Mouse (Mus musculus) ES-Bruce4 (cell line): ENCODE data around the gene Olfr572. TPM values are rescaled to one million over a fixed set of nuclear protein-coding genes. Genes with fewer than 3 reads are reported as not detected.

Experiments
- H3K27ac ChIP-seq: 2 replicates; pipeline ENCODE4 v1.5.1; 2012; ENCODE audit warnings: low read length, inconsistent platforms; ENCODE audit not compliant: insufficient read depth
- H3K27me3 ChIP-seq: 2 replicates; pipeline ENCODE4 v1.6.1; 2012; ENCODE audit warnings: mild to moderate bottlenecking, low read length, inconsistent platforms; ENCODE audit not compliant: control insufficient read depth, poor library complexity, insufficient read depth, severe bottlenecking
- H3K36me3 ChIP-seq: 2 replicates; pipeline ENCODE4 v1.6.1; 2012; ENCODE audit warnings: inconsistent platforms, mild to moderate bottlenecking, low read length, moderate library complexity; ENCODE audit not compliant: control insufficient read depth, poor library complexity, insufficient read depth, severe bottlenecking
- H3K4me1 ChIP-seq: one replicate; pipeline ENCODE4 v1.8.1; 2011; ENCODE audit warnings: low read length; ENCODE audit not compliant: control insufficient read depth, insufficient read depth
- H3K4me3 ChIP-seq: 2 replicates; pipeline ENCODE4 v1.5.1; 2011; ENCODE audit warnings: low read depth, mild to moderate bottlenecking, low read length
- H3K9ac ChIP-seq: 2 replicates; pipeline ENCODE4 v1.6.1; 2012; ENCODE audit warnings: low read depth, mild to moderate bottlenecking, inconsistent platforms; ENCODE audit not compliant: poor library complexity, severe bottlenecking
- H3K9me3 ChIP-seq: replicated peaks from 2 replicates; pipeline ENCODE4 v1.6.1; 2012; ENCODE audit warnings: mild to moderate bottlenecking, low read length, inconsistent platforms; ENCODE audit not compliant: control insufficient read depth, poor library complexity, insufficient read depth, severe bottlenecking
- CTCF ChIP-seq: IDR thresholded peaks from one replicate; pipeline ENCODE4 v1.8.1; 2011; ENCODE audit warnings: low read depth, low read length
- EP300 ChIP-seq: IDR thresholded peaks from 2 replicates; pipeline ENCODE4 v1.6.1; 2011; ENCODE audit warnings: low read depth, low read length; ENCODE audit not compliant: insufficient read depth
- POLR2A ChIP-seq: IDR thresholded peaks from one replicate; pipeline ENCODE4 v1.8.1; 2011; ENCODE audit warnings: low read length; ENCODE audit not compliant: insufficient read depth
- polyA plus RNA-seq: library from polyadenylated mRNA; stranded (reverse); fragments of >200 nt; gene quantifications from 2 replicates; pipeline ENCODE4 v1.2.4, GENCODE M21; 2011; ENCODE audit warnings: low read depth; ENCODE audit not compliant: missing spikeins, insufficient read depth, insufficient read length

The Olfr572 gene
- polyA plus RNA-seq, 1 experiment = not detected

DNA sequence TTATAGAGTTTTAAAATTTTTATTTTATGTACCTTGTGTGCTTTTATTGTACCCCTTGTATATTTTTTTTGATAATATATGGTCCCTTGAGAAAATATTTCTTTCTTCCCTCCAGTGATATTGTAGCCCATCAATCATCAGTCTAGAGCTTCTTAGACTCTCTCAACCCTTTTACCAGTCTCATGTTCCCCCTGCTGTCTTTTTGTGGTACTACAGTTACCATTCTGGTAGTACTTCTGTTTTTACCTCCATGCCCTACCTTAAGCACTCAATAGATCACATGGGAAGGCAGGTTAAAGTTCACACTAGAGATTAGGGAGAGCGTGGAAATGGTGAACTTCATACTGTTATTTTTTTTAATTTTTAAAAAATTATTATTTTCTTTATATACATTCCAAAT, 4.6 kb upstream of the Olfr572 start:
- TF ChIP-seq POLR2A (no peak), CTCF (no peak), EP300 (no peak)
- Histone ChIP-seq H3K9me3 (no peaks in the 10 kb centered on the region), H3K4me3 (no peak overlapping the region), H3K9ac (no peak overlapping the region), H3K36me3 (no peaks in the 10 kb centered on the region), H3K27me3 (no peaks in the 10 kb centered on the region), H3K4me1 (no peaks in the 10 kb centered on the region), H3K27ac (no peak overlapping the region)

DNA sequence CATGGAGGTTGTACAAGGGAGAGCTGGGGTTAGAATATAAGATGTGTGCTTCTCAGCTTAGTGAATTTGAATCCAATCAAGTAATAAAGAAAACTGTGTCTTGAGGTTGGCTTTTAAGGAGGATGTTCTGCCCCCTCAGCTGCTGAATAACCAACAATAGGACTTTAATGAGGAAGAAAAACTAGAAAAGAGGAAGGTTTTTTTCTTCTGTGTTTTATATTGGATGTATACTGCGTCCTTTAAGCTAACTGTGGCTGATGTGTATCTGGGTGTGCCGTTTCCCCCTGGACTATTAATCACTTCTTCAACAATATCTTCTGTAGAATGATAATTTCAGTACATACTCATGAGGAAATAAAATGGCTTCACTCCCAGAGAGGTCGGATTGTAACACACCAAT, 2.9 kb downstream of the Olfr572 start:
- no peak overlapping the region for H3K27ac ChIP-seq
- no peak overlapping the region for H3K4me3 ChIP-seq
- no peak for TF ChIP-seq EP300
- TF ChIP-seq CTCF = no peak
- no peak for TF ChIP-seq POLR2A
- H3K36me3 ChIP-seq = no peaks in the 10 kb centered on the region
- H3K4me1 ChIP-seq = no peaks in the 10 kb centered on the region
- no peaks in the 10 kb centered on the region for H3K9me3 ChIP-seq
- H3K27me3 ChIP-seq = no peaks in the 10 kb centered on the region
- H3K9ac ChIP-seq = no peak overlapping the region

DNA sequence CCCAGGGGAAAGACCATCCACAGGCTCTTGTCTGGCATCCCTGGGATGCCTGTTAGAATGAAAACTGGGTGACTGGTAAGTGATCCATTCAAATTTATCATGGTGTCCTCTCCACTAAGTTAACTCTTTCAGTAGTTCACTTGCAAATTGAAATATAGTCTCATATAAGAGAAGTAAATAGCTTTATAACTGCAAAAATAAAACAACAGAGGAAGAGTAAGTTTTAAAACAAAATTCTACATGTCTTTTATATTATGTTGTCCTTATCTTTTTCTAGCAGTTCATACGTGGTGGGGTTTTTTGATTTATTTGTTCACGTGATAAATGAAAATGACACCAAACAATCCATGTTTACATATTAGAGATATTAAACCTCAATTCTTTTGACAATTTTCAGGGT, 18.3 kb downstream of the Olfr572 start, which contains the start of gene Olfr573-ps1:
TSS of gene Olfr573-ps1 (minus strand) at position 101 of the 400 bp plus-strand sequence.
- Histone ChIP-seq H3K9ac (no peak within 1 kb of the TSS), H3K9me3 (no peaks in the 10 kb centered on the region), H3K27me3 (no peaks in the 10 kb centered on the region), H3K4me3 (no peak within 1 kb of the TSS), H3K36me3 (no peaks in the 10 kb centered on the region), H3K27ac (no peak within 1 kb of the TSS), H3K4me1 (no peaks in the 10 kb centered on the region)
- no peak for TF ChIP-seq EP300
- TF ChIP-seq CTCF = no peak
- TF ChIP-seq POLR2A = no peak

DNA sequence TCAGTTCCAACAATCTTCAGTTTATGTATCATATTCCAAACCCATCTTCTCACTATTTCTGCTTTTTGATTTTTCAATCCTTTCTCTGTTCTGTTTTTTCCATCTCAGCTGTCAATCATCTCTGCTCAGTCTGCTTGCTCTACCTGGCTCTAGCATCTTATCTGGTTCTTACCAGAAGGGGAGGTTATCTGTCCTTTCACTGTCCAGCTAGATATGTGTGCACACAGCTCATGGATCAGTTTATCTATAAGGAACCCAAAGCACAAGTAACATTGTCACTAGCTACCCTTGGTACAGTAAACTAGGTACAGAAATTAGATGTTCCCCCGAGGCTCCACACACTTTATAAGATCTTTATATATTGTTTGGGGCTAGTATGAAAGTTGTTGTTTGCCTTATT, 19.2 kb downstream of the Olfr572 start:
- Histone ChIP-seq H3K27me3 (no peaks in the 10 kb centered on the region), H3K4me3 (no peak overlapping the region), H3K4me1 (no peaks in the 10 kb centered on the region), H3K36me3 (no peaks in the 10 kb centered on the region), H3K9ac (no peak overlapping the region), H3K27ac (no peak overlapping the region), H3K9me3 (no peaks in the 10 kb centered on the region)
- TF ChIP-seq POLR2A (no peak), CTCF (no peak), EP300 (no peak)

DNA sequence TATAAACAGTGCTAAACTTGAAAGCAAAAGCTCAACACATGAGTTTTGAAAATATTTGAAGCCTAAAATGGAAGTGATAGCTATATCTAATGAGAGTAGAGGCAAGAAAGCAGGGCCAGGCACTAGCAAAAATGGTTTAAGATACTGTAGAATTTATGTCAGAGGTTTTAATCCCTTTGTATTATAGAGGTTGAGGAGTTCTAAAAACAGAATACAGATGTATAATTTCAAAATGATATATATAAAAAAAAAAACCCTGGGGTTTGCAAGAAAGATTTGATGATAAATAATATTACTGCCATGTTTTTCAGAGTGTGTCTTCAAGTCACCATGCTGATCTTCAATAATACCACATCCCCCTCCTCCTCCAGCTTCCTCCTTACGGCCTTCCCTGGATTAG, 24.0 kb downstream of the Olfr572 start, which contains the start of gene Olfr574:
TSS of gene Olfr574 (plus strand) at position 301 of the 400 bp plus-strand sequence.
- Histone ChIP-seq H3K27me3 (no peaks in the 10 kb centered on the region), H3K9me3 (no peaks in the 10 kb centered on the region), H3K36me3 (no peaks in the 10 kb centered on the region), H3K27ac (no peak within 1 kb of the TSS), H3K4me3 (no peak within 1 kb of the TSS), H3K4me1 (no peaks in the 10 kb centered on the region), H3K9ac (no peak within 1 kb of the TSS)
- no peak for TF ChIP-seq CTCF
- no peak for TF ChIP-seq POLR2A

DNA sequence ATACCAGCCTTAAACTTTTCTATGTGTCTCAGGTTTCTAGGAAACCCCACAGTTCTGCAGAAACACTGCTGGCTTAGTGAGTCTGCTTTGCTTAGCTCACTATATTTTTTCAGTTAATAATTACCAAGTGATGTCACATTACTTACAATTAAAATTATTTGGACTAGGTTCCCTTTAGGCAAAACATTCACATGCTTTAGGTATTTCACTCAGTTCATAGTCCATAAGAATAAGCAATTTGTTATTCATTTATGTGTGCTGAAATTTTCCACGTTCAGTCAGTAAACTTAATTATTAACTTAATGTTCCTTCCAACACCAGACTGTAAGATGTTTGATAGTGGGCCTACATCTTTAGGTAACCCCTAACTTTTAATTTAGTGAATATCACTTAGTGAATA, 26.5 kb downstream of the Olfr572 start:
- Histone ChIP-seq H3K9ac (no peak overlapping the region), H3K9me3 (no peaks in the 10 kb centered on the region), H3K36me3 (no peaks in the 10 kb centered on the region), H3K4me1 (no peaks in the 10 kb centered on the region), H3K27ac (no peak overlapping the region), H3K4me3 (no peak overlapping the region), H3K27me3 (no peaks in the 10 kb centered on the region)
- TF ChIP-seq EP300 (no peak), POLR2A (no peak), CTCF (no peak)
